Mouse (Mus musculus) neural tube, embryonic 12.5 days (tissue): ENCODE results near the gene Lipn. TPM values are rescaled to one million over a fixed set of nuclear protein-coding genes. Genes with fewer than 3 reads are reported as not detected.
A peak's percentile ranks its signal among the peaks of the same experiment; 100 is the strongest.

ENCODE experiments used
- ATAC-seq: fragments of 200-750 bp; cut with Nextera tagmentation; 2 replicates; pipeline ENCODE4 v1.8.0; 2017; ENCODE audit warnings: low read depth, mild to moderate bottlenecking, moderate TSS enrichment, moderate library complexity; ENCODE audit not compliant: low FRiP score
- H3K27ac ChIP-seq: fragments of 300-500 bp; sonication (generic); 2 replicates; pipeline ENCODE4 v1.5.1; 2016
- H3K27me3 ChIP-seq: fragments of 300-500 bp; sonication (generic); replicated peaks from 2 replicates; pipeline ENCODE4 v1.6.1; 2016; ENCODE audit warnings: mild to moderate bottlenecking
- H3K36me3 ChIP-seq: fragments of 300-500 bp; sonication (generic); 2 replicates; pipeline ENCODE4 v1.6.1; 2016; ENCODE audit warnings: mild to moderate bottlenecking
- H3K4me1 ChIP-seq: fragments of 300-500 bp; sonication (generic); 2 replicates; pipeline ENCODE4 v1.6.1; 2016
- H3K4me2 ChIP-seq: fragments of 300-500 bp; sonication (generic); replicated peaks from 2 replicates; pipeline ENCODE4 v1.6.1; 2016; ENCODE audit warnings: mild to moderate bottlenecking
- H3K4me3 ChIP-seq: fragments of 300-500 bp; sonication (generic); 2 replicates; pipeline ENCODE4 v1.5.1; 2016
- H3K9ac ChIP-seq: fragments of 300-500 bp; sonication (generic); 2 replicates; pipeline ENCODE4 v1.6.1; 2016; ENCODE audit warnings: mild to moderate bottlenecking
- H3K9me3 ChIP-seq: fragments of 300-500 bp; sonication (generic); 2 replicates; pipeline ENCODE4 v1.6.1; 2016; ENCODE audit warnings: mild to moderate bottlenecking
- WGBS: fragments of 180-500 bp; shearing (Covaris S2); methylation state at CpG from one replicate; pipeline ENCODE4 v1.1.7; 2016; 5-methylcytosine and 5-hydroxymethylcytosine counted together
- polyA plus RNA-seq: library from polyadenylated mRNA; unstranded; fragments of >200 nt; fragmentation: Nextera tagmentation; extraction: Ambion mirVana; gene quantifications from 2 replicates; pipeline ENCODE4 v1.2.1, GENCODE M21; 2016

The Lipn gene
- not detected in 2 replicates for polyA plus RNA-seq

- Histone ChIP-seq H3K4me3 (no peak within 1 kb of the TSS), H3K9ac (no peak within 1 kb of the TSS), H3K9me3 (no peaks in the 10 kb centered on the region), H3K36me3 (no peaks in the 10 kb centered on the region), H3K4me2 (no peak within 1 kb of the TSS), H3K4me1 (no peaks in the 10 kb centered on the region), H3K27me3 (no peaks in the 10 kb centered on the region), H3K27ac (no peak within 1 kb of the TSS)
- WGBS = 91% methylated on average over 9 of the region's 9 CpGs
- ATAC-seq = no peak
Observed at GRCm38 (mm10) chr19:34066779-34067472, at the start of gene Lipn. TSS of gene Lipn (plus strand) at chr19:34067358.

GRCm38 (mm10) chr19:34021440-34022172 lies 45.6 kb upstream of the Lipn start:
- no peak overlapping the region for H3K4me3 ChIP-seq
- H3K27me3 ChIP-seq = no peaks in the 10 kb centered on the region
- H3K4me1 ChIP-seq = no peaks in the 10 kb centered on the region
- no peaks in the 10 kb centered on the region for H3K9me3 ChIP-seq
- no peak overlapping the region for H3K9ac ChIP-seq
- ATAC-seq = no peak
- no peaks in the 10 kb centered on the region for H3K36me3 ChIP-seq
- no peak overlapping the region for H3K27ac ChIP-seq
- WGBS = 89% methylated on average over 11 of the region's 11 CpGs
- no peak overlapping the region for H3K4me2 ChIP-seq

GRCm38 (mm10) chr19:34022759-34023158 lies 44.4 kb upstream of the Lipn start:
- Histone ChIP-seq H3K4me2 (no peak overlapping the region), H3K4me1 (no peaks in the 10 kb centered on the region), H3K36me3 (no peaks in the 10 kb centered on the region), H3K27me3 (no peaks in the 10 kb centered on the region), H3K9ac (no peak overlapping the region), H3K4me3 (no peak overlapping the region), H3K27ac (no peak overlapping the region), H3K9me3 (no peaks in the 10 kb centered on the region)
- no peak for ATAC-seq
- 55% methylated on average over 3 of the region's 3 CpGs for WGBS

- 86% methylated on average over 1 of the region's 1 CpGs for WGBS
- Histone ChIP-seq H3K4me2 (no peak overlapping the region), H3K4me1 (no peaks in the 10 kb centered on the region), H3K9ac (no peak overlapping the region), H3K9me3 (no peaks in the 10 kb centered on the region), H3K4me3 (no peak overlapping the region), H3K36me3 (no peaks in the 10 kb centered on the region), H3K27ac (no peak overlapping the region), H3K27me3 (no peaks in the 10 kb centered on the region)
- ATAC-seq = no peak
Observed at GRCm38 (mm10) chr19:34039731-34040130, 27.4 kb upstream of the Lipn start.

GRCm38 (mm10) chr19:34043008-34043407 lies 24.1 kb upstream of the Lipn start:
- Histone ChIP-seq H3K4me1 (no peaks in the 10 kb centered on the region), H3K4me3 (no peak overlapping the region), H3K27me3 (no peaks in the 10 kb centered on the region), H3K9me3 (no peaks in the 10 kb centered on the region), H3K4me2 (no peak overlapping the region), H3K36me3 (no peaks in the 10 kb centered on the region), H3K9ac (no peak overlapping the region), H3K27ac (no peak overlapping the region)
- 47% methylated on average over 6 of the region's 6 CpGs for WGBS
- peak; percentile 75 for ATAC-seq

- Histone ChIP-seq H3K9me3 (no peaks in the 10 kb centered on the region), H3K27ac (no peak overlapping the region), H3K9ac (no peak overlapping the region), H3K4me1 (no peaks in the 10 kb centered on the region), H3K4me2 (no peak overlapping the region), H3K27me3 (no peaks in the 10 kb centered on the region), H3K4me3 (no peak overlapping the region), H3K36me3 (no peaks in the 10 kb centered on the region)
- no peak for ATAC-seq
- WGBS = 89% methylated on average over 3 of the region's 3 CpGs
Observed at GRCm38 (mm10) chr19:34049371-34050039, 17.7 kb upstream of the Lipn start.

- Histone ChIP-seq H3K27me3 (no peaks in the 10 kb centered on the region), H3K9me3 (no peaks in the 10 kb centered on the region), H3K4me3 (no peak overlapping the region), H3K4me1 (no peaks in the 10 kb centered on the region), H3K4me2 (no peak overlapping the region), H3K9ac (no peak overlapping the region), H3K27ac (no peak overlapping the region), H3K36me3 (no peaks in the 10 kb centered on the region)
- ATAC-seq = no peak
- 81% methylated on average over 3 of the region's 3 CpGs for WGBS
Observed at GRCm38 (mm10) chr19:34051502-34051901, 15.7 kb upstream of the Lipn start.

- 56% methylated on average over 1 of the region's 1 CpGs for WGBS
- H3K36me3 ChIP-seq = no peaks in the 10 kb centered on the region
- ATAC-seq = no peak
- H3K9me3 ChIP-seq = no peaks in the 10 kb centered on the region
- no peak overlapping the region for H3K9ac ChIP-seq
- H3K4me1 ChIP-seq = no peaks in the 10 kb centered on the region
- no peak overlapping the region for H3K4me3 ChIP-seq
- H3K27ac ChIP-seq = no peak overlapping the region
- H3K4me2 ChIP-seq = no peak overlapping the region
- no peaks in the 10 kb centered on the region for H3K27me3 ChIP-seq
Observed at GRCm38 (mm10) chr19:34063547-34063946, 3.6 kb upstream of the Lipn start.

- 86% methylated on average over 4 of the region's 4 CpGs for WGBS
- Histone ChIP-seq H3K27ac (no peak overlapping the region), H3K4me3 (no peak overlapping the region), H3K9me3 (no peaks in the 10 kb centered on the region), H3K9ac (no peak overlapping the region), H3K4me2 (no peak overlapping the region), H3K36me3 (no peaks in the 10 kb centered on the region), H3K27me3 (no peaks in the 10 kb centered on the region), H3K4me1 (no peaks in the 10 kb centered on the region)
- no peak for ATAC-seq
Observed at GRCm38 (mm10) chr19:34064059-34064458, 3.1 kb upstream of the Lipn start.

- H3K36me3 ChIP-seq = no peaks in the 10 kb centered on the region
- no peaks in the 10 kb centered on the region for H3K4me1 ChIP-seq
- no peak overlapping the region for H3K4me3 ChIP-seq
- H3K27me3 ChIP-seq = no peaks in the 10 kb centered on the region
- no peak overlapping the region for H3K4me2 ChIP-seq
- H3K9me3 ChIP-seq = no peaks in the 10 kb centered on the region
- H3K27ac ChIP-seq = no peak overlapping the region
- H3K9ac ChIP-seq = no peak overlapping the region
- no peak for ATAC-seq
Observed at GRCm38 (mm10) chr19:34074239-34074638, 7.1 kb downstream of the Lipn start.

GRCm38 (mm10) chr19:34078130-34078529 lies 11.0 kb downstream of the Lipn start:
- no peaks in the 10 kb centered on the region for H3K27me3 ChIP-seq

GRCm38 (mm10) chr19:34089011-34089680 lies 22.0 kb downstream of the Lipn start:
- Histone ChIP-seq H3K4me3 (no peak overlapping the region), H3K9me3 (no peaks in the 10 kb centered on the region), H3K27ac (no peak overlapping the region), H3K27me3 (no peaks in the 10 kb centered on the region), H3K36me3 (no peaks in the 10 kb centered on the region), H3K4me1 (no peaks in the 10 kb centered on the region), H3K4me2 (no peak overlapping the region), H3K9ac (no peak overlapping the region)
- ATAC-seq = no peak
- 84% methylated on average over 3 of the region's 3 CpGs for WGBS

More at GRCm38 (mm10) chr19:34078130-34078529, 11.0 kb downstream of the Lipn start:
- H3K4me1 ChIP-seq = no peaks in the 10 kb centered on the region
- ATAC-seq = no peak
- H3K9ac ChIP-seq = no peak overlapping the region
- WGBS = 73% methylated on average over 2 of the region's 2 CpGs
- H3K27ac ChIP-seq = no peak overlapping the region
- no peak overlapping the region for H3K4me3 ChIP-seq
- no peaks in the 10 kb centered on the region for H3K9me3 ChIP-seq
- H3K4me2 ChIP-seq = no peak overlapping the region
- H3K36me3 ChIP-seq = no peaks in the 10 kb centered on the region
